Mouse (Mus musculus) lung, embryonic 16.5 days (tissue): ENCODE results near the gene Usp5. TPM values are rescaled to one million over a fixed set of nuclear protein-coding genes. Genes with fewer than 3 reads are reported as not detected.

Experiments
- ATAC-seq: fragments of 200-750 bp; cut with Nextera tagmentation; 2 replicates; pipeline ENCODE4 v1.8.0; 2017; ENCODE audit warnings: low read depth, mild to moderate bottlenecking, moderate library complexity
- H3K27ac ChIP-seq: fragments of 300-500 bp; sonication (generic); 2 replicates; pipeline ENCODE4 v1.5.1; 2014; ENCODE audit warnings: mild to moderate bottlenecking, control low read depth, low read length
- H3K27me3 ChIP-seq: fragments of 300-500 bp; sonication (generic); 2 replicates; pipeline ENCODE4 v1.6.1; 2014; ENCODE audit warnings: low read depth, low read length, mixed read lengths; ENCODE audit not compliant: control insufficient read depth, insufficient read depth
- H3K36me3 ChIP-seq: fragments of 300-500 bp; sonication (generic); 2 replicates; pipeline ENCODE4 v1.6.1; 2014; ENCODE audit warnings: low read length; ENCODE audit not compliant: control insufficient read depth, insufficient read depth
- H3K4me1 ChIP-seq: fragments of 300-500 bp; sonication (generic); replicated peaks from 2 replicates; pipeline ENCODE4 v1.6.1; 2014; ENCODE audit warnings: low read length, mixed read lengths; ENCODE audit not compliant: control insufficient read depth, insufficient read depth
- H3K4me2 ChIP-seq: fragments of 300-500 bp; sonication (generic); 2 replicates; pipeline ENCODE4 v1.6.1; 2014; ENCODE audit warnings: low read depth, low read length, control low read depth
- H3K4me3 ChIP-seq: fragments of 300-500 bp; sonication (generic); 2 replicates; pipeline ENCODE4 v1.5.1; 2014; ENCODE audit warnings: mild to moderate bottlenecking, low read length, control low read depth
- H3K9ac ChIP-seq: fragments of 300-500 bp; sonication (generic); 2 replicates; pipeline ENCODE4 v1.6.1; 2014; ENCODE audit warnings: low read length, control low read depth
- H3K9me3 ChIP-seq: fragments of 300-500 bp; sonication (generic); 2 replicates; pipeline ENCODE4 v1.6.1; 2016; ENCODE audit warnings: low read length; ENCODE audit not compliant: control insufficient read depth
- WGBS: fragments of 180-500 bp; shearing (Covaris S2); extraction: QIAGEN DNeasy Blood & Tissue Kit; methylation state at CpG from one replicate; pipeline ENCODE4 v1.1.7; 2014; 5-methylcytosine and 5-hydroxymethylcytosine counted together
- polyA plus RNA-seq: library from polyadenylated mRNA; unstranded; fragments of >200 nt; fragmentation: Nextera tagmentation; extraction: Ambion mirVana; gene quantifications from 2 replicates; pipeline ENCODE4 v1.2.1, GENCODE M21; 2015

Gene Usp5
- polyA plus RNA-seq, 1 experiment from 2014 or later, result 139 TPM

DNA sequence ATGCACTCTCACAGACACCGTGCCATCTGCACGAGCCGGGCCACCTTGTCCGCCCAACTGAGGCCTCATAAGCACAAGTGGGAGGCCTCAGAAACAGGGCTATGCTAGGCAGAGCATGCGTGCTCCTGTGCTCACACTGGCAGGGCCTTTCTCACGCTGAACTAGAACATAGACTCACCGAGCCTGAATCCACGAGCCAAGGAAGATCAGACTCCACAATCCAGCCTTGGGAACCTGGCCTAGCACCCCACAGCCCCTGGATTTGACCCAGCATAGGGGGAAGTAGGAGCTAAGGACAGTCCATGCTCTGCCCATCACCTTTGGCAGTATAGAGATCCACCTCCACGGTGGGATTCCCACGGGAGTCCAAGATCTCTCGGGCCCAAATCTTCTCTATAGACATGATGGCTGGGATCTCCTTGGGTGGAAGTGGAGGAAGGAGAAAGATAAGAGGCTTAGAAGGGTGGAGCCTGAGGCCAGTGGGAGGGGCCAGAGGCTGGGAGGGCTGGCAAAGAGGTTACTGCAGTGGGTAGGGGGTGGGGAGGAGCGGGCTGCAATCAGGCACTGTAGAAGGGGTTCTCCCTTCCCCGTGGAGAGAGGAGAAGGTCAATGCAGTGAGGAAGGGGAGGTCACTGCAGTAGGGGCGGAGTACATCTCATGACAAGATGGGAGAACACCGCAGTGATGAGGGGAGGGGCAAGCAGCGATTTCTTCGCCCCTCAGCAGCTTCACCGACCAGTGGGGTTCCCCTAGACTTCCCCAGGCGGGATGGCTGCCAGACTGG lies 61.2 kb downstream of the Usp5 start:
- 23% methylated on average over 19 of the region's 19 CpGs for WGBS
- peak overlapping the region; percentile 95 for H3K4me2 ChIP-seq
- no peaks in the 10 kb centered on the region for H3K9me3 ChIP-seq
- no peak overlapping the region for H3K27ac ChIP-seq
- peaks cover 3% of the 10 kb centered on the region for H3K27me3 ChIP-seq
- H3K4me3 ChIP-seq, result peak overlapping the region; percentile 56
- no peaks in the 10 kb centered on the region for H3K36me3 ChIP-seq
- 0 out of 2 replicates have a peak overlapping the region, but pooled peaks have one; percentile 15 for H3K9ac ChIP-seq
- no peak for ATAC-seq
- H3K4me1 ChIP-seq, result peaks cover 12% of the 10 kb centered on the region; the same call in 1 of the 2 replicates

DNA sequence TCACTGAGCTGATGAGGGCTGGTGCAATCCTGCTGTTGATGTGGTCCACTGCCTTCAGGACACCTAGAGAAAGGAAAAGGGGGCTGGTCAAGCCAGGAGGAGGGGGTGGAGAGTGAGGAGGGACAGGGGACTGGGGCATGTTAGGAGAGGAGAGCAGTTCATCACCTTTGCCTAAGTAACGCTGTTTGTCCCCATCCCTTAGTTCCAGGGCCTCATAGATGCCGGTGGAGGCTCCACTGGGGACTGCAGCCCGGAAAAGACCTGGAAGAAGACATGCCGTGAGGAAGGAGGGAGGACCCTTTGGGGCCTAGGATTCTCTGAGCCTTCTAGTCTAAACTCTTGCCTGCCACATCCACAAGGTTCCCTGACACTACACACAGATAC lies 61.8 kb downstream of the Usp5 start:
- Histone ChIP-seq H3K9ac (no peak overlapping the region), H3K9me3 (no peaks in the 10 kb centered on the region), H3K4me1 (peaks cover 12% of the 10 kb centered on the region; the same call in 1 of the 2 replicates), H3K27me3 (peaks cover 3% of the 10 kb centered on the region), H3K27ac (no peak overlapping the region), H3K4me2 (no peak overlapping the region), H3K36me3 (no peaks in the 10 kb centered on the region), H3K4me3 (no peak overlapping the region)
- WGBS, result 57% methylated on average over 4 of the region's 4 CpGs
- ATAC-seq, result no peak

- Histone ChIP-seq H3K9me3 (no peaks in the 10 kb centered on the region), H3K4me3 (no peak overlapping the region), H3K27ac (no peak overlapping the region), H3K4me1 (peaks cover 12% of the 10 kb centered on the region; the same call in 1 of the 2 replicates), H3K9ac (no peak overlapping the region), H3K27me3 (peaks cover 3% of the 10 kb centered on the region), H3K4me2 (no peak overlapping the region), H3K36me3 (no peaks in the 10 kb centered on the region)
- WGBS, result 82% methylated on average over 7 of the region's 7 CpGs
- ATAC-seq, result no peak
These were observed 63.3 kb downstream of the Usp5 start for GRCm38 (mm10) chr6:124765951-124766350.

Other genes with a start within 250 kb of the Usp5 start
- gene C1s2, start 193.4 kb downstream of the Usp5 start, polyA plus RNA-seq, result 0.08 TPM in 1 of 2 replicates, not detected in the other
- 60.9 and 61.9 TPM in 2 replicates for gene Lpcat3, start 166.5 kb downstream of the Usp5 start, polyA plus RNA-seq
- gene Emg1, start 117.3 kb downstream of the Usp5 start, polyA plus RNA-seq, result 188 and 192 TPM in 2 replicates
- 254 and 278 TPM in 2 replicates for gene Phb2, start 117.1 kb downstream of the Usp5 start, polyA plus RNA-seq
- 21.3 and 27.3 TPM in 2 replicates for gene Ptpn6, start 90.8 kb downstream of the Usp5 start, polyA plus RNA-seq
- 430 and 446 TPM in 2 replicates for gene Grcc10, start 88.1 kb downstream of the Usp5 start, polyA plus RNA-seq
- gene Gm45234, start 73.5 kb downstream of the Usp5 start, polyA plus RNA-seq, result not detected in 2 replicates
- 14.0 and 14.7 TPM in 2 replicates for gene Atn1, start 73.0 kb downstream of the Usp5 start, polyA plus RNA-seq
- 3.5 and 4.7 TPM in 2 replicates for gene Eno2, start 59.8 kb downstream of the Usp5 start, polyA plus RNA-seq
- gene Lrrc23, start 49.8 kb downstream of the Usp5 start, polyA plus RNA-seq, result 34.0 and 44.7 TPM in 2 replicates
- gene Spsb2, start 20.8 kb downstream of the Usp5 start, polyA plus RNA-seq, result 13.6 and 14.2 TPM in 2 replicates
- 680 and 700 TPM in 2 replicates for gene Tpi1, start 15.2 kb downstream of the Usp5 start, polyA plus RNA-seq
- gene Cdca3, start 63 bp upstream of the Usp5 start, polyA plus RNA-seq, result 175 and 176 TPM in 2 replicates
- 0.29 and 0.34 TPM in 2 replicates for gene Gnb3, start 10.8 kb upstream of the Usp5 start, polyA plus RNA-seq
- 8.3 and 15.3 TPM in 2 replicates for gene P3h3, start 28.3 kb upstream of the Usp5 start, polyA plus RNA-seq
- 0.54 and 1.3 TPM in 2 replicates for gene Gpr162, start 34.5 kb upstream of the Usp5 start, polyA plus RNA-seq
- 0.13 and 0.44 TPM in 2 replicates for gene Cd4, start 58.7 kb upstream of the Usp5 start, polyA plus RNA-seq
- 1.2 TPM in 2 replicates for gene Lag3, start 82.2 kb upstream of the Usp5 start, polyA plus RNA-seq
- gene Ptms, start 90.6 kb upstream of the Usp5 start, polyA plus RNA-seq, result 341 and 346 TPM in 2 replicates
- 317 and 323 TPM in 2 replicates for gene Mlf2, start 101.9 kb upstream of the Usp5 start, polyA plus RNA-seq
- 138 and 153 TPM in 2 replicates for gene Cops7a, start 136.1 kb upstream of the Usp5 start, polyA plus RNA-seq
- gene Pianp, start 167.2 kb upstream of the Usp5 start, polyA plus RNA-seq, result 0.68 and 0.88 TPM in 2 replicates
- 14.0 and 14.3 TPM in 2 replicates for gene Zfp384, start 179.7 kb upstream of the Usp5 start, polyA plus RNA-seq
- 141 and 142 TPM in 2 replicates for gene Ing4, start 210.3 kb upstream of the Usp5 start, polyA plus RNA-seq
- 12.9 and 16.4 TPM in 2 replicates for gene Acrbp, start 220.2 kb upstream of the Usp5 start, polyA plus RNA-seq
- 0.45 and 0.49 TPM in 2 replicates for gene Lpar5, start 238.4 kb upstream of the Usp5 start, polyA plus RNA-seq